Mouse (Mus musculus) heart, embryonic 15.5 days (tissue): ENCODE data around the gene Msantd2. TPM values are rescaled to one million over a fixed set of nuclear protein-coding genes. Genes with fewer than 3 reads are reported as not detected.

Source experiments
- ATAC-seq: fragments of 200-750 bp; cut with Nextera tagmentation; replicated peaks from 2 replicates; pipeline ENCODE4 v1.8.0; 2017; ENCODE audit warnings: low read depth, moderate TSS enrichment; ENCODE audit not compliant: insufficient number of reproducible peaks, insufficient read depth, low FRiP score
- H3K27ac ChIP-seq: fragments of 300-500 bp; sonication (generic); 2 replicates; pipeline ENCODE4 v1.5.1; 2015; ENCODE audit warnings: mild to moderate bottlenecking, inconsistent platforms
- H3K27me3 ChIP-seq: fragments of 300-500 bp; sonication (generic); 2 replicates; pipeline ENCODE4 v1.6.1; 2015; ENCODE audit warnings: inconsistent platforms
- H3K36me3 ChIP-seq: fragments of 300-500 bp; sonication (generic); 2 replicates; pipeline ENCODE4 v1.6.1; 2015; ENCODE audit warnings: mild to moderate bottlenecking, inconsistent platforms
- H3K4me1 ChIP-seq: fragments of 300-500 bp; sonication (generic); replicated peaks from 2 replicates; pipeline ENCODE4 v1.6.1; 2015; ENCODE audit warnings: inconsistent platforms
- H3K4me2 ChIP-seq: fragments of 300-500 bp; sonication (generic); 2 replicates; pipeline ENCODE4 v1.6.1; 2015; ENCODE audit warnings: inconsistent platforms, mild to moderate bottlenecking, moderate library complexity
- H3K4me3 ChIP-seq: fragments of 300-500 bp; sonication (generic); 2 replicates; pipeline ENCODE4 v1.5.1; 2015; ENCODE audit warnings: mild to moderate bottlenecking, inconsistent platforms
- H3K9ac ChIP-seq: fragments of 300-500 bp; sonication (generic); 2 replicates; pipeline ENCODE4 v1.6.1; 2015; ENCODE audit warnings: mild to moderate bottlenecking, inconsistent platforms
- H3K9me3 ChIP-seq: fragments of 300-500 bp; sonication (generic); replicated peaks from 2 replicates; pipeline ENCODE4 v1.6.1; 2016; ENCODE audit warnings: inconsistent platforms
- WGBS: fragments of 180-500 bp; shearing (Covaris S2); methylation state at CpG from one replicate; pipeline ENCODE4 v1.1.7; 2015; ENCODE audit warnings: mixed read lengths; 5-methylcytosine and 5-hydroxymethylcytosine counted together
- polyA plus RNA-seq: library from polyadenylated mRNA; unstranded; fragments of >200 nt; fragmentation: Nextera tagmentation; extraction: Ambion mirVana; gene quantifications from 2 replicates; pipeline ENCODE4 v1.2.1, GENCODE M21; 2015

Gene Msantd2
- 9.5 and 14.8 TPM in 2 replicates for polyA plus RNA-seq

DNA sequence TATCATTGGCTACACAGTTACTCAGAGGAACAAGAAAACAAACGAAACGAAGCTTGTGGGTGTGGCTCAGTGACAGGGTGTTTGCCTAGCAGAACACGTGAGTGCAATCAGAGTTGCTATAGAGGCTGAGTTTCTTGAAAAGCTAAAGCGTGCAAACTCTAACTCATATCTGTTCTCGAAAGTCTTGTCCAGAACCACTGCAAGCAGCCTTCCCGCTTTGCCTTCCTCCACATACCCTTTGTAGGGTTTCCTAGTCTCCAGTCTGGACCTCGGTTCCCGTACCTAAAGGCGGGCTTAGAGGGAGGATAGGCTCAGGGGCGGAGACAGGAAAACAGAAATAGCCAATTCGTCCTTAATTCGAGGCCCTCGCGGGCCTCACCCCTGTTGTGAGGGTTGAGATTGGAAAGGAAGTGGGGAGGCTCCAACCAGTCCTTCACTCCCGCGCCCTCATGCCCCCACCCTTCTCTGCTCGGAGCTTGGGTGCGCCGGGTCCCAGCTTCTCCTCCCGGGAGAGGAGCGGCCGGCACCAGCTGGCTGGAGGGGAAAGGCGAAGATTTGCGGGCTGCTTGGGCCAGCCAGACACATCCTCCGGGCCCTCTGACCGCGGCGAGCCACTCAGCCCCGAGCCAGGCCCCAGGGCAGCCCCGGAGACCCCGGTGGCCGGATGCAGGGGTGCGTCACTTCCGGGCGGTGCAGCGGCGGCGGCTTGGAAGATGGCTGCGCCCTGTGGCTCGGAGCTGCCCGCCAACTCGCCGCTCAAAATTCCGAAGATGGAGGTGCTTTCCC, at the start of gene Msantd2:
TSS of gene Msantd2 (plus strand) at position 709 of the 786 bp plus-strand sequence.
- Histone ChIP-seq H3K36me3 (no peaks in the 10 kb centered on the region; the same call in 1 of the 2 replicates), H3K27ac (peak within 1 kb of the TSS; percentile 100), H3K9me3 (no peaks in the 10 kb centered on the region), H3K4me1 (peaks cover 17% of the 10 kb centered on the region), H3K27me3 (no peaks in the 10 kb centered on the region), H3K4me2 (peak within 1 kb of the TSS; percentile 91), H3K4me3 (peak within 1 kb of the TSS; percentile 99), H3K9ac (peak within 1 kb of the TSS; percentile 97)
- peak; percentile 94 for ATAC-seq
- under 1% methylated on average over 44 of the region's 44 CpGs for WGBS

GRCm38 (mm10) chr9:37452401-37452800, 36.7 kb upstream of the Msantd2 start:
- Histone ChIP-seq H3K9ac (no peak overlapping the region), H3K27ac (no peak overlapping the region), H3K4me2 (no peak overlapping the region), H3K9me3 (no peaks in the 10 kb centered on the region), H3K4me1 (peaks cover 9% of the 10 kb centered on the region), H3K4me3 (no peak overlapping the region), H3K27me3 (peaks cover 66% of the 10 kb centered on the region), H3K36me3 (no peaks in the 10 kb centered on the region)
- ATAC-seq, result no peak
- WGBS, result 2% methylated on average over 5 of the region's 5 CpGs

- no peak for ATAC-seq
- WGBS, result 32% methylated on average over 4 of the region's 4 CpGs
- peaks cover 75% of the 10 kb centered on the region for H3K27me3 ChIP-seq
- H3K27ac ChIP-seq, result no peak overlapping the region
- peaks cover 9% of the 10 kb centered on the region for H3K4me1 ChIP-seq
- no peak overlapping the region for H3K4me3 ChIP-seq
- H3K9ac ChIP-seq, result no peak overlapping the region
- no peak overlapping the region for H3K4me2 ChIP-seq
- no peaks in the 10 kb centered on the region for H3K36me3 ChIP-seq
- H3K9me3 ChIP-seq, result no peaks in the 10 kb centered on the region
These were observed 35.8 kb upstream of the Msantd2 start for GRCm38 (mm10) chr9:37453328-37453727.

DNA sequence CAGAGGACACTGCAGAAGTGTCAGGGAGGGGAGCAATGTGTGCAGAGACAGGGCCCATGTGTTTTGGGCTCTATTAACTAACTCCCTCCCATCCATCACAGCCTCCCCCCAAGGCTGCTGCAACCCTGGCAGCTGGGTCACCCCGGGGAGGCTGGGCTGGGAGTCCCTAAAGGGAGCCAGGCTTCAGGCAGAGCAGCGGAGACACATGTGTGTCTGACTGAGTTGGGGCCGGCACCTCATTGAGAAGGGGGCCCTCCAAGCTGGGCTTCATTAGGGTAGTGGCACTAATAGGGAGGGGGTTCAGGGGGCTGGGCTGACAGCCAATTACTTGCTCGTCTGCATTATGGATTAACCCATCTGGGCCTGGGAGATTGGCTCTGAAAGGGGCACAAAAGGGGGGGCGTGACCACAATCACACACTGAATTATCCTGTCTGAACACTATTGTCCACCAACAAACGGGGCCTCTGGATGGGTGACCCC, 35.1 kb upstream of the Msantd2 start:
- no peak overlapping the region for H3K4me2 ChIP-seq
- H3K9me3 ChIP-seq, result no peaks in the 10 kb centered on the region
- 15% methylated on average over 6 of the region's 6 CpGs for WGBS
- H3K4me3 ChIP-seq, result no peak overlapping the region
- peaks cover 82% of the 10 kb centered on the region for H3K27me3 ChIP-seq
- peaks cover 9% of the 10 kb centered on the region for H3K4me1 ChIP-seq
- H3K9ac ChIP-seq, result no peak overlapping the region
- no peak for ATAC-seq
- H3K36me3 ChIP-seq, result no peaks in the 10 kb centered on the region
- no peak overlapping the region for H3K27ac ChIP-seq

DNA sequence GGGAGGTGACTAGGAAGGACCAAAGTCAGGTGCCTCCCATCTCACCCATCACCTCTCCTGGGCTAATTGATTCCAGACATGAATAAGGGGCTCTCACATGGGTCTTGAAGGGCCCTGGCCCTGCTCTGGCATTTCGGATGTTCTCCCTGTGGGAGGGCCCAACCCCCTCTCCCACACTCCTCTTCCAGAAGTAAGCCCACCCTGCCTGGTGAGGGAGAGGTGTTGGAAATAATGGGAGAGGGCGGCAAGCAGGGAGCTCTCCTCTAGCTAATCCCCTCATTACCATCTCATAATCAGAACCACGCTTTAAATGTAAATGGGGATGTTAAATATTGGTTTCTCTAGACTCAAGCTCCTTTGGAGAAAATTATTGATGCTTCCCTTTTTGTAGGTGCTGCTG, 34.1 kb upstream of the Msantd2 start:
- H3K27ac ChIP-seq, result no peak overlapping the region
- no peaks in the 10 kb centered on the region for H3K36me3 ChIP-seq
- peaks cover 91% of the 10 kb centered on the region for H3K27me3 ChIP-seq
- ATAC-seq, result no peak
- H3K9ac ChIP-seq, result no peak overlapping the region
- peaks cover 13% of the 10 kb centered on the region for H3K4me1 ChIP-seq
- no peak overlapping the region for H3K4me3 ChIP-seq
- 35% methylated on average over 3 of the region's 3 CpGs for WGBS
- no peak overlapping the region for H3K4me2 ChIP-seq
- no peaks in the 10 kb centered on the region for H3K9me3 ChIP-seq

- Histone ChIP-seq H3K4me2 (peak overlapping the region; percentile 71; the same call in 1 of the 2 replicates), H3K9ac (no peak overlapping the region), H3K4me1 (peaks cover 21% of the 10 kb centered on the region), H3K36me3 (no peaks in the 10 kb centered on the region), H3K27me3 (peaks cover 96% of the 10 kb centered on the region), H3K27ac (no peak overlapping the region), H3K4me3 (0 out of 2 replicates have a peak overlapping the region, but pooled peaks have one; percentile 44), H3K9me3 (no peaks in the 10 kb centered on the region)
- 4% methylated on average over 8 of the region's 8 CpGs for WGBS
- no peak for ATAC-seq
These were observed 33.3 kb upstream of the Msantd2 start for GRCm38 (mm10) chr9:37455868-37456267.

DNA sequence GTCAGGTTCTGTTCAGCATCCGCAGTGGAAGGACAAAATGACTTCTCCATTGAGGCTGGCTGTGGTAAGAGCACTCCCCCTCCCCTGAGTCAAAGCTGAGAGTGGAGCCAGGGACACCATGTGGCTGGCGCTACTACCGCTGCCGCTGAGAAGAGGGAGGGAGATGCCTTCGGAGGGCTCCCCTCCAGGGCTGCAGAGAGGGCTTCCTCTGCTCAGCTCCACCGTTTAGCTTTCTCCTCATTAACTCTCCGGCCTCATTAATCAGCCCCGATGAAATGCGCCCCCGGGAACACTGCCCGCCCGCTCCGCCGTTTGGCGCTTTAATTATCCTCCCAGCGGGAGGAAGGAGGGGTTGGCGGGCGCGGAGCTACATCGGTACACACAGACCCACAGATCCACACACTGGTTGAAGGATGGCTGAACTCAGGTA, 32.6 kb upstream of the Msantd2 start:
- Histone ChIP-seq H3K36me3 (no peaks in the 10 kb centered on the region), H3K9me3 (no peaks in the 10 kb centered on the region), H3K4me2 (peak overlapping the region; percentile 71), H3K27ac (no peak overlapping the region), H3K4me1 (peaks cover 22% of the 10 kb centered on the region), H3K27me3 (peaks cover 97% of the 10 kb centered on the region), H3K9ac (peak overlapping the region; percentile 28; the same call in 1 of the 2 replicates), H3K4me3 (peak overlapping the region; percentile 44)
- WGBS, result 1% methylated on average over 19 of the region's 20 CpGs
- ATAC-seq, result no peak

DNA sequence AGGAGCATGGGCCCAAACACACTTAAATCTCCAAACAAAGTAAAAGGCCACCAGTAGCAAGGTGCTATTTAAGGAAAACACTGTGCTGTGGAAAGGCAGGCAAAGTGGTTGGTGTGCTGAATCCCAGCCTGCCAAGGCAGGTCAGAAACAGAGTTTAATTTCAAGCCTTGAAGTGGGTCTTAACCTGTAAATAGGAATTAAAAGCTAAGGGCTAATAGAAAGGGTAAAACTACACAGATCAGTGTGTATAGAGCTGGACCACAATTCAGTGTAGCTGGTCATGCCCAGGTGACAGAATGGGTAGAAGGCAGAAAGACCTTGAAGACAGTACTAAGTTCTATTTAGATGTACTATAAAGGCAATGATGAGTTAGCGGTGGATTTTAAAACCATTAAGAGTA, 32.0 kb upstream of the Msantd2 start:
- H3K27ac ChIP-seq, result no peak overlapping the region
- WGBS, result 69% methylated on average over 1 of the region's 1 CpGs
- H3K4me3 ChIP-seq, result no peak overlapping the region
- peaks cover 22% of the 10 kb centered on the region for H3K4me1 ChIP-seq
- no peaks in the 10 kb centered on the region for H3K9me3 ChIP-seq
- no peaks in the 10 kb centered on the region for H3K36me3 ChIP-seq
- no peak overlapping the region for H3K9ac ChIP-seq
- H3K27me3 ChIP-seq, result peaks cover 99% of the 10 kb centered on the region
- H3K4me2 ChIP-seq, result no peak overlapping the region; the same call in 1 of the 2 replicates
- no peak for ATAC-seq

DNA sequence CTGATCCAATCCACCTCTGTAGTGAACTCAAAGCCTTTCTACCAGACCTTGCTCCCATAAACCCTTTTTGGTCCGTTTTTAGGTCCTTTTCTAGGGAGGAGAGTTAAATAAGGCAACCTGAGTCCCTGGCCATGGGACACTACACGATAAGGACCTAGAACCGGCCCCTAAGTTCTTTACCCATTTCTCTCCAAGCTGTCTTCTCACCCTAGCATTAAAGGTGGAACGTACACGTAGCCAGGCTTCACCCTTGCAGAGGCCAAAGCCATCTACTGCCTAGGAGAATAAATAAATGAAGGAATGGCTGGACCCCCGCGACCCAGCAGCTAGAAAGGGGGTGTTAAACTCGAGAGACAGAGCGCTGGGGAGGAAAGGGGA, 29.5 kb upstream of the Msantd2 start:
- no peak overlapping the region for H3K9ac ChIP-seq
- 2% methylated on average over 9 of the region's 9 CpGs for WGBS

DNA sequence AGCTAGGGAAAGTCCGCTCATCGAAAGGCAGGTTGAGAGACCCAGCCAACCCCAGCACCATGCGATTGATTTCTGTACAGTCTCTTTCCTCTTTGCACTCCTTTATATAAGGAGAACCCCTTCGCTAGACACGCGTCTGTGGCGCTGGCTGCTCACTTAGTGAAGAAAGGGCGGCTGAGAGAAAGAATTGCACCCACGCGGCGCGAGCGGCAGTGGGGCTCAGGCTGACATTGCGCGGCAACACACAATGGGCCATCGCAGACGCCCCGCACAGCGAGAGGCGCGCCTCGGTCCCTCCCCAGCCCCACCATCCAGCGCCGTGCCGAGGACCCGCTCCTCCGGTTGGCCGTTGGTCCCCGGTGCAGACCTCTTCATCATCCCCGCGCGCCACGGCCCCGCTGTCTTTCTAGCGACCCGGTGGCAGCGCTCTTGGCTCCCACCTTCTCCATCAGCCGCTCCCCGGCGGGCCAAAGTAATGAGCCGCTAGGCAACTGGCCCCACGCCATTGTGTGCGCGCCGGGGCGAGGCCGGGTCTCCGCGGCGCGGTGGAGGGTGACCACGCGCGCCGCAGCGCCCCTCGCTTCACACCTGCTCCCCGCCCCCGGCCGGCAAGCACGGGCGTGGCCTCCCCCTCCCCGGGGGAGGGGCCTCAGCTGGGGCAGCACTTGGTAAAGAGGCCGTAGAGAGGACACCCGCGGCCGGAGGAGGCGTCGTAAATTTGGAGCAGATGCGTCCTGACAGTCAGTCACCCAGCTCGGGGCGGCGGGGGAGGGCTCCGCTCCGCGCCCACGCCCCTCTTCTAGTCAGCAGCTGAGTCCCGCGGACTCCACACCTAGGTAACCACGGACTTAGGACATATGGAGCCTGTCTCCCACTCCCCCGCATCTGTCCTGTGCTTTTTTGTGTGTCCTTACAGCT, 28.8 kb upstream of the Msantd2 start:
- Histone ChIP-seq H3K4me3 (peak overlapping the region; percentile 54), H3K27ac (no peak overlapping the region), H3K4me1 (peaks cover 22% of the 10 kb centered on the region), H3K36me3 (no peaks in the 10 kb centered on the region), H3K9ac (0 out of 2 replicates have a peak overlapping the region, but pooled peaks have one; percentile 12), H3K4me2 (peak overlapping the region; percentile 82), H3K9me3 (no peaks in the 10 kb centered on the region), H3K27me3 (peaks cover 73% of the 10 kb centered on the region)
- no peak for ATAC-seq
- under 1% methylated on average over 81 of the region's 81 CpGs for WGBS

More for the DNA sequence above, 29.5 kb upstream of the Msantd2 start:
- no peak for ATAC-seq
- Histone ChIP-seq H3K4me3 (peak overlapping the region; percentile 54), H3K9me3 (no peaks in the 10 kb centered on the region), H3K4me1 (peaks cover 22% of the 10 kb centered on the region), H3K4me2 (peak overlapping the region; percentile 82), H3K27ac (no peak overlapping the region), H3K27me3 (peaks cover 80% of the 10 kb centered on the region), H3K36me3 (no peaks in the 10 kb centered on the region)

DNA sequence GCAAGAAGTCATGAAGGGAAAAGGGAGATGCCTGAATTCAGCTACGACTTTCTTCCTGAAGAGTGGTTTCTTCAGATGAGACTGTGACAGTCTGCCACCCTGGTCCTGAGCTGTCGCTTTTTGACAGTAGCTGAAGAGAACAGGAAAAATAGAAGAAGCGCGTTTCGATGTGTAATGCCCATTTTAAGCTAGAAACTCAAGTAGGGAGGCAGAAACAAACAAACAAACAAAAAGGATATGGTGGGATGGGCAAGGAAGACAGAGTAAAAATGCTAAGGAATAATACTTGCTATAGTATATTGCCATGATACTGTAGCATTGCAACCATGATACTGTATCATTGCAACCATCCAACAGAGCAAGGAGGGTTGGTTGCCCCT, 28.2 kb upstream of the Msantd2 start:
- no peaks in the 10 kb centered on the region for H3K9me3 ChIP-seq
- H3K4me3 ChIP-seq, result peak overlapping the region; percentile 54
- H3K4me2 ChIP-seq, result peak overlapping the region; percentile 82
- peaks cover 67% of the 10 kb centered on the region for H3K27me3 ChIP-seq
- 10% methylated on average over 5 of the region's 5 CpGs for WGBS
- peaks cover 22% of the 10 kb centered on the region for H3K4me1 ChIP-seq
- no peak overlapping the region for H3K27ac ChIP-seq
- H3K36me3 ChIP-seq, result no peaks in the 10 kb centered on the region
- no peak overlapping the region for H3K9ac ChIP-seq
- ATAC-seq, result no peak
